Mouse (Mus musculus) neural tube, embryonic 11.5 days (tissue): ENCODE measurements around the gene Tmem270. TPM values are rescaled to one million over a fixed set of nuclear protein-coding genes. Genes with fewer than 3 reads are reported as not detected.

ENCODE experiments used
- ATAC-seq: fragments of 200-750 bp; cut with Nextera tagmentation; 2 replicates; pipeline ENCODE4 v1.8.0; 2017; ENCODE audit warnings: moderate number of reproducible peaks, mild to moderate bottlenecking, moderate TSS enrichment, moderate library complexity; ENCODE audit not compliant: insufficient read depth, low FRiP score, low TSS enrichment
- DNase-seq: peaks from one replicate; pipeline ENCODE4 v3.0.0-alpha.2; 2015; ENCODE audit warnings: low spot score
- H3K27ac ChIP-seq: fragments of 300-500 bp; sonication (generic); 2 replicates; pipeline ENCODE4 v1.5.1; 2014; ENCODE audit warnings: low read depth, mild to moderate bottlenecking, low read length
- H3K27me3 ChIP-seq: fragments of 300-500 bp; sonication (generic); 2 replicates; pipeline ENCODE4 v1.6.1; 2014; ENCODE audit warnings: mild to moderate bottlenecking, low read length, mixed read lengths; ENCODE audit not compliant: control insufficient read depth, insufficient read depth
- H3K36me3 ChIP-seq: fragments of 300-500 bp; sonication (generic); 2 replicates; pipeline ENCODE4 v1.6.1; 2014; ENCODE audit warnings: mild to moderate bottlenecking, low read length, moderate library complexity, mixed read lengths; ENCODE audit not compliant: control insufficient read depth, insufficient read depth
- H3K4me1 ChIP-seq: fragments of 300-500 bp; sonication (generic); 2 replicates; pipeline ENCODE4 v1.6.1; 2014; ENCODE audit warnings: low read length, mixed read lengths; ENCODE audit not compliant: control insufficient read depth, insufficient read depth
- H3K4me2 ChIP-seq: fragments of 300-500 bp; sonication (generic); 2 replicates; pipeline ENCODE4 v1.6.1; 2014; ENCODE audit warnings: low read depth, mild to moderate bottlenecking, moderate library complexity
- H3K4me3 ChIP-seq: fragments of 300-500 bp; sonication (generic); 2 replicates; pipeline ENCODE4 v1.5.1; 2014; ENCODE audit warnings: low read depth, low read length
- H3K9ac ChIP-seq: fragments of 300-500 bp; sonication (generic); 2 replicates; pipeline ENCODE4 v1.6.1; 2014; ENCODE audit warnings: mild to moderate bottlenecking, low read length
- H3K9me3 ChIP-seq: fragments of 300-500 bp; sonication (generic); 2 replicates; pipeline ENCODE4 v1.6.1; 2016; ENCODE audit warnings: low read length; ENCODE audit not compliant: control insufficient read depth
- WGBS: fragments of 180-500 bp; shearing (Covaris S2); extraction: QIAGEN DNeasy Blood & Tissue Kit; methylation state at CpG from one replicate; pipeline ENCODE4 v1.1.7; 2014; 5-methylcytosine and 5-hydroxymethylcytosine counted together
- polyA plus RNA-seq: library from polyadenylated mRNA; unstranded; fragments of >200 nt; fragmentation: Nextera tagmentation; extraction: Ambion mirVana; gene quantifications from 2 replicates; pipeline ENCODE4 v1.2.1, GENCODE M21; 2014

The Tmem270 gene
- polyA plus RNA-seq, 1 experiment from 2014 or later: not detected

DNA sequence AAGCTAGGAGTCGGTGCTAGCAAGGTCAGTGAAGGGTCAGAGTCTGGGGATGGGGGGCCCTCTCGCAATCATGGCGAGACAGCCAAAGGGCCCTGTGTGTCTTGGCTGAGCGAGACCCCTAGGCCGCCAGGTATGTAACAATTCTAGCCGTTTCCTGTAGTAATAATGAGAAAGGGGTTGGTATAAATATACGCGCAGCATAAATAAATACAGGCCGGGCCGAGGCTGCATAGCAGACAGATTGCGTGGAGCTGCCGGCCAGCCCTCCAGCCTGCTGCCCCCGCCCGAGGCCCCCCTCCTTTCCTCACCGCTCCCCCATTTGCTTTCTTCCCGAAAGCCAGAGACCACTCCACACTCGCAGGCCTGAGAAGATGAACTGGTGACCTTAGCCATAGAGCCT lies 8.9 kb downstream of the Tmem270 start:
- ATAC-seq: no peak
- Histone ChIP-seq H3K9me3 (no peaks in the 10 kb centered on the region), H3K36me3 (no peaks in the 10 kb centered on the region), H3K9ac (no peak overlapping the region), H3K4me3 (no peak overlapping the region), H3K27ac (no peak overlapping the region), H3K4me2 (no peak overlapping the region), H3K4me1 (no peaks in the 10 kb centered on the region), H3K27me3 (no peaks in the 10 kb centered on the region)
- 77% methylated on average over 17 of the region's 17 CpGs for WGBS
- DNase-seq: no peak

DNA sequence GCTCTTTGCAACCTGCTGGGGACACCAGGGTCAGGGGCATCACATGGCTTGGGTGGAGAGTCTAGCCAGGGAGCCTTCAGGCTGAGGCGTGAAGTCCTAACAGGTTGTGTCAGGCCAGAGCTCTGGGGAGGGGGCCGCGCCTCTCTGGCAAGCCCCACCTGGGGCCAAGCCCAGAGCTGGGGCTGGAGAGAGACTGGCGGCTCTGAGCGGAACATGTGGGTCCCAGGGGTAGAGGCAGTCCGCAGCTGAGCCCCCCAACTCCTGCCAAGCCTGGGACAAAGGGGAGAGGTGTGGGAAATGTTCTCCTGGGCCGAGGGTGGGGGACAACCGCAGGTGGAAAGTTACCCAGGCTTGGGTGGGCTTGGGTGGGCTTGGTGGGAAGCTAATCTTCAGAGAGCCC lies 9.6 kb downstream of the Tmem270 start:
- H3K4me1 ChIP-seq: no peaks in the 10 kb centered on the region
- H3K36me3 ChIP-seq: no peaks in the 10 kb centered on the region
- no peaks in the 10 kb centered on the region for H3K27me3 ChIP-seq
- H3K9ac ChIP-seq: no peak overlapping the region
- WGBS: 80% methylated on average over 8 of the region's 8 CpGs
- no peak overlapping the region for H3K4me3 ChIP-seq
- no peak overlapping the region for H3K27ac ChIP-seq
- no peak for DNase-seq
- ATAC-seq: no peak
- H3K4me2 ChIP-seq: no peak overlapping the region
- no peaks in the 10 kb centered on the region for H3K9me3 ChIP-seq

DNA sequence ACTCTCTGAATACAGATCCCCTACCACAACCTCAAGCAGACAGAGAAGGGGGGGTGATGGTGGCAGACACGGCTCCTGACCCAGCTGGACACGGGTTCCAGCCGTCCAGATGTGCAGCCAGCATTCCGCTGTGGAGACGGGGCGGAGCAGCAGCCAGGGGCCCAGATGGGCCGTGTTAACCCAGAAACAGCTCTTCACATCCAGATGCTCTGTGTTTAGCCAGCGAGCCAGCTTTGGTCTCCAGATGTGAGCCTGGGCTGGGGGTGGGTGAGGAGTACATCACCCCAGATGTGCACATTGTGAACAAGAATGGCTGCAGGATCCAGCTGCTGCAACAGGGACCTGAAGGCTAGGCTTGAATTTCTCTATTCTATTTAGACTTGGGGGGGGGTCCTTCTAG lies 11.2 kb downstream of the Tmem270 start:
- Histone ChIP-seq H3K4me2 (no peak overlapping the region), H3K27ac (no peak overlapping the region), H3K4me3 (no peak overlapping the region), H3K9me3 (no peaks in the 10 kb centered on the region), H3K36me3 (no peaks in the 10 kb centered on the region), H3K27me3 (no peaks in the 10 kb centered on the region), H3K9ac (no peak overlapping the region), H3K4me1 (no peaks in the 10 kb centered on the region)
- WGBS: 60% methylated on average over 8 of the region's 8 CpGs
- ATAC-seq (no peak), DNase-seq (peak; percentile 60)

DNA sequence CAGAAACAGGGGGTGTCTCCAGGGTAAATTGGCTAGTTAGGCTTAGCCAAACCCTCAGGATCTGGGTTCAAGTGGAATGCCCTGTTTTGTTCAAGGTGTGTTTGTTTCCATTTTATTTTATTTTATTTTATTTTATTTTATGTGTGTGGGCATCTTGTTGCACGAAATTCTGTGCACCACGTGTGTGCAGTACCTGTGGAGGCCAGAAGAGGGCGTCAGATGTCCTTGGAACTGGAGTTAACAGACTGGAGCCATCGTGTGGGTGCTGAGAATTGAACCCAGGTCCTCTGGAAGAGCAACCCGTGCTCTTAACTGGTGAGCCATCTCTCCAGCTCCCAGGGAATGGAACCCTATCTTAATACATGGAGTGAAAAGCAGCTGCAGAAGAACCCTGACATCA lies 13.8 kb downstream of the Tmem270 start:
- ATAC-seq (no peak), DNase-seq (no peak)
- H3K4me1 ChIP-seq: no peaks in the 10 kb centered on the region
- no peak overlapping the region for H3K4me2 ChIP-seq
- H3K9me3 ChIP-seq: no peaks in the 10 kb centered on the region
- H3K9ac ChIP-seq: no peak overlapping the region
- no peaks in the 10 kb centered on the region for H3K36me3 ChIP-seq
- H3K4me3 ChIP-seq: no peak overlapping the region
- no peak overlapping the region for H3K27ac ChIP-seq
- no peaks in the 10 kb centered on the region for H3K27me3 ChIP-seq
- WGBS: 84% methylated on average over 5 of the region's 5 CpGs

DNA sequence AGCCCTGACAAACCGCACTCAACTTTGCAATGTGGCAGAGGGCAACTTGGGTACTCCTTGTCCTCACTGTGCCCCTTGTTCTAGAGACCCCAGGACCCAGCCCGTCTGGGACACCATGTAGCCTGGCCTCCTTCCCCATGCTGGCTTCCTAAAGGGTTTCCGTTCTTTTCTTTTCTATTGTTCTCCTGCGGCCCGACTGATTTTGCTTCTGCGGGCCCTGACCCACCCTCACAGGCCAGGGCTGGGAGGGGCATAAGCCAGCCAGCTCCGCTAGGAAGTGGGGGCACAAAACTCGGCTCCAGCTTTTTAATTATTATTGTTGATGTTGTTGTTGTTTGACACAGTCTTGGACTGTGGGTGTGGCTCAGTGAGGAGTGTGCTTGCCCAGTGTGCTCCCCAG lies 15.0 kb downstream of the Tmem270 start:
- WGBS: 77% methylated on average over 8 of the region's 8 CpGs

DNA sequence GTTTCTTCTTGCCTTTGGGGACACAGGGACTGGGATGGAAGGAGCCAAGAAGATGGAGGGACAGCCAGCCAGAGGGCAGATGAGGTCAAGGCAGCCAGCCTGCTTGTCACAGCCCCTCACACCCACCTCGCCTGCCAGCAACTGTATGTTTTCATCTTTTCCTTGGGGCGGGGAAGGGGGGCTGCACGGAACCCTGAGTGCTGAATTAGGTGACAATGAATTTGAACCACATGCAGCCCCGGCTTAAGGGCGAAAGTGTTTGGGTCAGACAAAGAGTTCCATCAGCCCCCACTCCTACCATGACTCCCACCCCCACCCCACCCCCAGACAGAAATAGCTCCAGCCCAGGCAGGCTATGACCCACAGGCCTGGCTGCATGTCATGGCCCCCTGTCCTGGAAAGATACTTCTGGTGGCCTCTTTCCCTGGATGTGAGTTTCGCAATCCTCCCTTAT lies 15.9 kb downstream of the Tmem270 start:
- no peak overlapping the region for H3K27ac ChIP-seq
- H3K9ac ChIP-seq: no peak overlapping the region
- H3K36me3 ChIP-seq: no peaks in the 10 kb centered on the region
- DNase-seq (no peak), ATAC-seq (no peak)
- H3K4me1 ChIP-seq: no peaks in the 10 kb centered on the region
- no peaks in the 10 kb centered on the region for H3K27me3 ChIP-seq
- no peak overlapping the region for H3K4me2 ChIP-seq
- no peak overlapping the region for H3K4me3 ChIP-seq
- 88% methylated on average over 6 of the region's 6 CpGs for WGBS
- no peaks in the 10 kb centered on the region for H3K9me3 ChIP-seq

More for the DNA sequence above, 15.0 kb downstream of the Tmem270 start:
- H3K27ac ChIP-seq: no peak overlapping the region
- no peak overlapping the region for H3K4me2 ChIP-seq
- no peaks in the 10 kb centered on the region for H3K4me1 ChIP-seq
- no peak overlapping the region for H3K9ac ChIP-seq
- no peaks in the 10 kb centered on the region for H3K27me3 ChIP-seq
- H3K4me3 ChIP-seq: no peak overlapping the region
- ATAC-seq: no peak
- no peaks in the 10 kb centered on the region for H3K36me3 ChIP-seq
- no peak for DNase-seq
- H3K9me3 ChIP-seq: no peaks in the 10 kb centered on the region

DNA sequence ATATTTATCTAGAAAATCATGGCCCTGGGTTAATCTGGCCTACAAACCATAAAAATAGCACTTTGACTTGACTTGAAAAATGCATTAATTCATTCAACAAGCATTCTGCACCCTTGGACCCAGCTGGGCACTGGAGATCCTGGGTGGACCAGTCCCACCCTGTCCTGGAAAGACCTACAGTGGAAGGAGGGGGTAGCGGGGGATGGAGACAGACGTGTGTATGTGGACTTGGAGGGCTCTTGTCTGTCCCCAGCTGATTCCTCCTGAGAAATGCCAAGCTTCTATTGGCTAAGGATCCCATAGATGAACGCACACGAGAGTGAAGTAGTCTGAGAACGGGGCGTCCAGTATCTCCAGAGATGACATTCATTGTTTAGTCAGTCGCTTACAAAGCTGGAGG lies 18.0 kb downstream of the Tmem270 start:
- H3K9me3 ChIP-seq: no peaks in the 10 kb centered on the region
- H3K36me3 ChIP-seq: no peaks in the 10 kb centered on the region
- H3K4me1 ChIP-seq: no peaks in the 10 kb centered on the region
- no peak overlapping the region for H3K9ac ChIP-seq
- H3K27me3 ChIP-seq: no peaks in the 10 kb centered on the region
- ATAC-seq (no peak), DNase-seq (no peak)
- 86% methylated on average over 7 of the region's 7 CpGs for WGBS
- H3K4me2 ChIP-seq: no peak overlapping the region
- no peak overlapping the region for H3K4me3 ChIP-seq
- no peak overlapping the region for H3K27ac ChIP-seq

DNA sequence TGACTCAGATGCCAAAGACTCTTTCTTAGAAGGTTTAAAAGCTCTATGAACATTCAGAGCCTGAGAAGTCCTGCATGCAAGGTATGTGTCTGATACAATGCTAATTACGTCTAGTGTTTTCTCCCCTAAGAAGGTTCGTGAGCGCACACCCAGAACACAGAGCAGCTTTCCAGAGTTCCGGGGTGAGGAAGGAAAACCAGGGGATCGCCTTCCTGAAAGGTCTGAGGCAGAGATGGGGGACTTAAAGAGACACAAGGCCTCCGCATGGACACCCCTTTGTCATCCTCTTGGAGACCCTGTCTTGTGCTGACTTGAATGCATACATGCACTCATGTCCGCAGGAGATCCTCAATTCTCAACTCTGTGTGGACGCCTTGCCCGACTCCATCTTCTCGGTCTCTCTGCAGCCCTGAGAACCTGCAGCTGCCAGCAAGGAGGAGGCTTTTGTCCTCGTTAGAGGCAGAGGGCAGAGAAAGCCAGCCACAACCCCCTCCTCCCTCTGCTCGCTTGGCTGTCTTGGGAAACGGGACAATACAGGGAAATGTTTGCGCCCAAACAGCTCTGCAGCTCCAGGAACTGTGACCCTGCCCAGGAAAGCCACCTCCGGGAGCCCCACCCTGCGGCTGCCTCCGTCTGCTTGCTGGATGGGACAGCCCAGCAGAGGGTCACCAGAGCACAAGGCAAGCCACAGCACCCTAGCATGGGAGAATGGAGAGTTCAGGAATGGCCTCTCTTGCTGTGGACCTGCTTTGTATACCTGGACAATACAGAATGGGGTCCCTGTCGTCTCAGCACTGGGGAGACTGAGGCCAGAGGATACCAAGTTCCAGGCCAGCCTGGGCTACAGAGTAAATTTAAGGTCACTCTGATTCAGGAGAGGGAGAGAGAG lies 18.8 kb downstream of the Tmem270 start:
- H3K4me1 ChIP-seq: no peaks in the 10 kb centered on the region
- no peak overlapping the region; the same call in 1 of the 2 replicates for H3K9ac ChIP-seq
- 62% methylated on average over 18 of the region's 18 CpGs for WGBS
- no peaks in the 10 kb centered on the region for H3K36me3 ChIP-seq
- no peak overlapping the region for H3K27ac ChIP-seq
- no peaks in the 10 kb centered on the region for H3K9me3 ChIP-seq
- ATAC-seq (no peak), DNase-seq (peak; percentile 30)
- H3K4me2 ChIP-seq: no peak overlapping the region
- no peaks in the 10 kb centered on the region for H3K27me3 ChIP-seq
- H3K4me3 ChIP-seq: no peak overlapping the region

DNA sequence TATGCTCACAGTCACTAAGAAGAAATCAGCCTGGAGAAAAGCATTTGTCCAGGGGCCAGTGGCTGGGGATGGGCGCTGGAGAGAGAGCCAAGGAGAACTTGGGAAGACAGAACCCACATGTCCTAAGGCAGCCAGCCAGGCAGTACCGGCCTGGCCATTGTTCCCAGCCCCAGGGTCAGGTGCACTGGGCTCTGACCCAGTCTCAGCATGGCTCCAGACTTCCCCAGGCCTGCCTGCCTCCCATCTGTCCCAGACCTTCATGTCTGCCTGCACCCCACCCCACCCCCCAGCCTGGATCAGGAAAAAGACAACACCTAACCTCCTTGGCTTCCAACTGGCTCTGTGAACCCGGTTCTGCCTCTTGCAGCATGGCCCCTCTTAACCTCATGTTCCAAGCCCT lies 23.5 kb downstream of the Tmem270 start:
- H3K9ac ChIP-seq: no peak overlapping the region
- no peaks in the 10 kb centered on the region for H3K27me3 ChIP-seq
- WGBS: 68% methylated on average over 3 of the region's 3 CpGs
- H3K36me3 ChIP-seq: no peaks in the 10 kb centered on the region
- H3K9me3 ChIP-seq: no peaks in the 10 kb centered on the region
- DNase-seq (no peak), ATAC-seq (no peak)
- no peak overlapping the region for H3K4me3 ChIP-seq
- no peaks in the 10 kb centered on the region for H3K4me1 ChIP-seq
- no peak overlapping the region for H3K4me2 ChIP-seq
- H3K27ac ChIP-seq: no peak overlapping the region
